In the genomic region with DNA sequence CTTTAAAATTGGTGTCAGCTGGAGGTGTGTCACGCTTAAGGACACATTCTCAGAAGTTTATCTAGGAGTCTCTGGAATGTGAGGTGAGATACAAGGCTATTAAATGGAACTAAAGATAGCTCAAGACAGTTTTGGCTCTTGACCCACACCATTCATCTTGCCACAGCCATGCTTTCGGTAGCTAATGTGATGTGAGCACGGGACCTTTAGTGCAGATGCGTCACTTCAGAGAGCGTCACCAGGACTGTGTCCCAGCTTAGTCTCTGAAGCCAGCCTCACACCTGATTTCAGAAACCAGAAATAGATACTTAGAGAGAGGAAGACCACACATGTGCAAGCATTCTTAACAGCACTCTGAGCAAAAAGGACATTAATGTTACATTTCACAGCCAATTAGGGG, we compare ENCODE assay signal across 20 mouse cellular contexts.
"Had no signal": no experiment of that assay in that cellular context is flagged by ENCODE, and none has a peak within 500 bp of the region (broad histone marks: within the 10 kb centered on the region; RNA-seq: fewer than 3 reads in every experiment).

No protein-coding gene starts in this region.

- H3K27ac ChIP-seq: limb, embryonic 12.5 days; limb, embryonic 15.5 days; liver, embryonic 14.5 days; macrophage; midbrain, embryonic 12.5 days; midbrain, embryonic 15.5 days; neural tube, embryonic 12.5 days; neural tube, embryonic 15.5 days; stomach, embryonic 15.5 days had no signal

- ATAC-seq: liver, postnatal 0 days; lung, postnatal 0 days; midbrain, embryonic 15.5 days had no signal

- H3K4me1 ChIP-seq: limb, embryonic 12.5 days; limb, embryonic 15.5 days; midbrain, embryonic 12.5 days; midbrain, embryonic 15.5 days; neural tube, embryonic 12.5 days; neural tube, embryonic 15.5 days; stomach, embryonic 15.5 days had no signal

- H3K4me3 ChIP-seq: limb, embryonic 12.5 days; limb, embryonic 15.5 days; midbrain, embryonic 12.5 days; midbrain, embryonic 15.5 days; neural tube, embryonic 12.5 days; neural tube, embryonic 15.5 days; stomach, embryonic 15.5 days had no signal

- H3K9me3 ChIP-seq: limb, embryonic 12.5 days; limb, embryonic 15.5 days; midbrain, embryonic 12.5 days; midbrain, embryonic 15.5 days; neural tube, embryonic 12.5 days; neural tube, embryonic 15.5 days; stomach, embryonic 15.5 days had no signal

- H3K36me3 ChIP-seq: limb, embryonic 12.5 days; limb, embryonic 15.5 days; midbrain, embryonic 12.5 days; midbrain, embryonic 15.5 days; neural tube, embryonic 12.5 days; neural tube, embryonic 15.5 days; stomach, embryonic 15.5 days had no signal

- H3K27me3 ChIP-seq: limb, embryonic 12.5 days; limb, embryonic 15.5 days; midbrain, embryonic 12.5 days; midbrain, embryonic 15.5 days; neural tube, embryonic 12.5 days; neural tube, embryonic 15.5 days; stomach, embryonic 15.5 days had no signal

- H3K4me2 ChIP-seq: limb, embryonic 12.5 days; limb, embryonic 15.5 days; liver, embryonic 11.5 days; lung, embryonic 14.5 days; midbrain, embryonic 12.5 days; midbrain, embryonic 15.5 days; neural tube, embryonic 12.5 days; neural tube, embryonic 15.5 days; stomach, embryonic 15.5 days had no signal

- DNase-seq: kidney, postnatal 10 days; kidney, postnatal 36 days; left cerebral cortex, postnatal 4 days; liver, postnatal 0 days; lung, embryonic 14.5 days; right cerebral cortex, adult 18-20 months; right cerebral cortex, postnatal 14 days; spleen, adult 18-20 months; thymus, postnatal 25 days had no signal

- H3K9ac ChIP-seq: limb, embryonic 12.5 days; limb, embryonic 15.5 days; liver, embryonic 14.5 days; liver, postnatal 0 days; lung, embryonic 14.5 days; midbrain, embryonic 12.5 days; midbrain, embryonic 15.5 days; neural tube, embryonic 12.5 days; neural tube, embryonic 15.5 days; stomach, embryonic 15.5 days had no signal
